Mouse (Mus musculus) brain, adult 2 months (tissue): ENCODE data around the gene Ankrd36.
A peak's percentile ranks its signal among the peaks of the same experiment; 100 is the strongest.
"Not testable (repeated sequence)": the region's sequence is repeated elsewhere in the genome, so short reads cannot be mapped to it uniquely, and the experiment has no call there.

Experiments
- DNase-seq: peaks from one replicate; pipeline ENCODE4 v3.0.0; 2011; ENCODE audit warnings: low read depth, low spot score

Gene Ankrd36

DNA sequence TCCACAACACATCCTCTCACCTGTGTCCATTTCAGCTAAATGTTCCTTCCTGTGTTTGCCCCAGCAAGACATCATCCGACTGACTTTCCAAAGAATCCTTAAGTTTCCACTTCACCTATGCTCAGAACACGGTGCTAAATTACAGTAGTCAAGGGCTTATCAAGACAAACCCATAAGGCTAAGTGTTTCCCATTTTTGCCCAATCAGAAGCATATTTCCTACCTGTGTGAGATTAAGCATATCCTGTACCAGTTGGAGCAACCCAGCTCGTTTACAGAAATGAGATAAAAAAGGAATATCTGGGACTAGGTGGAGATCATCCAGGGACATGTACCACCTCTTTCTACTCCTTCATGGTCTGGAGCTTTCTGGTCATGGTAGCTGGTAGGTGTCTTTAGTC lies 22.8 kb upstream of the Ankrd36 start:
- DNase-seq = no peak

DNA sequence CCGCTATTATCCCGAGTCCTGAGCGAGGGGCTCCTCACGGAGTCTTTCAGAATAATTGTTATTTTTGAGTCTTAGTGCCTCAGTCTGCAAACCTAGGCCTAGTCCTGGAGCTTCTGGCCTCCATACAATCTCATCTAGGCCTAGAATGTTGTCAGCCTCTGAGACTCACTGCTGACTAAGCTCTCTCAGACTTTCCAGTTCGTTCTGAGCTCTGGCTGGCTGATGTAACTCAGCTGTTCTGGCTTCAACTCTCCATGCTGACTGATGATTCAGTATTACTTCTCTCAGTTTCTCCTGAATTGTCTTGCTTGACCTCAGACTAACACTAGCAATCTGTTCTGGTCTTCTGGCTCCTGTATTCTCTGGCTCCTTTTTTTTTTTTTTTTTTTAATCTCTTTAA lies 18.1 kb upstream of the Ankrd36 start:
- DNase-seq = no peak

DNA sequence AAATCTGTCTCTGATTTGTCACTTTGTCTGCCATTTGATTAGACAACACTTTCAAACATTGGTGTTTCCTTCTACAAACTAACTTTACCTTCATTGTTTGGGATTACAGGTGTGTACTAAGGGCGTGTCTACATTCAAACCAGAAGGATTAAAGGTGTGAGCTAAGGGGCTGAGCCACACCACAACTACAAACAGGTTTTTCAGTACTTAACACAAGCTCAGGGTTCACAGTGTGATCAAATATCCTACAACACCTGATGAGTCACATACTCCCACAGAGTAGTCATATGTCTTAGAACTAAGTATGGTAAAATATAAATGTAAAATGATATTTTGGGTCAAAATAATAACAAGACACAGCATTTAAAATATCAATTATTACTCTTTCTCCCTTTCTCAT lies 17.6 kb upstream of the Ankrd36 start:
- no peak for DNase-seq

DNA sequence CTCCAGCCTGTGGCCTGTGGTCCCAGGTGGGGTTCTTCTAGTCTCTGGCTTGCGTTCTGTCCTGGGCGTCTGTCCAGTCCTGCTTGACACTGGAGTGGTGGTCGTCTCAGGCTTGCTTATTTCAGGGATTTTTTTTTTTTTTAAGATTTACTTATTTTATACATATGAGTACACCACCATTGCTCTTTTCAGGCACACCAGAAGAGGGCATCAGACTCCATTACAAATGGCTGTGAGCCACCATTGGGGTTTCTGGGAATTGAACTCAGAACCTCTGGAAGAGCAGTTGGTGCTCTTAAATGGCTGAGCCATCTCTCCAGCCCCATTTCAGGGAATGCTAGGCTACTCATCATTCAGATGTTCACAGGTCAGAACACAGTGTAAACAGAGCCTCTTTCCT lies 9.2 kb upstream of the Ankrd36 start:
- DNase-seq = no peak

DNA sequence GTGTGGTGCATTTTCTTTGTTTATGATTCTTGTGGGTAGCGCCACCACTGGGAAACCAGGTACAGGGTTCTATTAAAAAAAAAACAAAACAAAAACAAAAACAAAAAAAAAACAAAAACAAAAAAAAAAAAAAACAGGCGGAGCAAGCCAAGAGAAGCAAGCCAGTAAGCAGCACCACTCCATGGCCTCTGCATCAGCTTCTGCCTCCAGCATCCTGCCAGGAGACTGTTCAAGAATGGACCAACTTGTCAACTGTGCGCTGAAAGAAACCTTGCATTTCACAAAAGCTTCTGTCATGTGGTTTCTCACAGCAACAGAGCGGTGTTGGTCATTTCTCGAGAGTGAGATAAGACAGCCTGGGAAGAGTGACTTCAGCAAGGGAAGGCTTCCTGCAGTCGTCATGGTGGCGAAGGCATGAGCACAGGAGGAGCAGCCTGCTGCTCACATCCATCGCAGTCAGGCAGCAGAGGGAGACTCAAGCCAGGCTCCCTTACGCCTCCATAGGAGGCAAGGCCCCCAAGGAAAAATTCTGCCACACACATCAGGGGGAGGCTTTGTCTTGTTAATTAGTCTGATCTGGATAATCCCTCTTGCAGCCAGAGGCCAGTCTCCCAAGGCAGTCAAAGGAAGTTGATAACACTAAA lies 6.7 kb upstream of the Ankrd36 start:
- DNase-seq = peak; percentile 7

DNA sequence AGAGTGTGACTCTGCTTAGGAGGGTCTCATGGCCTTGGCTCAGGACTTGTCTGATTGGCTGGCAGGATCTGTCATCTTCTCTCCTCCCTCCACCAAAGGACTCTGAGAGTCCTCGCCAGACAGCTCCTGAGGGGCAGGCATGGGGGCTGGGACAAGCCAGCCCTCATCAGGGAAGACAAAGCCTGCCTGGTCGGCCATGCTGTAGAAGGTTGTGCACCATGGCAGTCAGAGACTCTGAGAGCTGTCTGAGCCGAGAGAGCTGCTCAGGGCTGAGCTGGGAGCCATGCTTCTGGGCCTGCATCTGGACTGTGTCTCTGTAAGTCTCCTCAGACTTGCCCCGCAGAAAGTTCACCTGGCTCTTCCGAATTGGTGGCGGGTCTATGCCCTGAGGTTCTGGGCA lies 5.6 kb upstream of the Ankrd36 start:
- no peak for DNase-seq

DNA sequence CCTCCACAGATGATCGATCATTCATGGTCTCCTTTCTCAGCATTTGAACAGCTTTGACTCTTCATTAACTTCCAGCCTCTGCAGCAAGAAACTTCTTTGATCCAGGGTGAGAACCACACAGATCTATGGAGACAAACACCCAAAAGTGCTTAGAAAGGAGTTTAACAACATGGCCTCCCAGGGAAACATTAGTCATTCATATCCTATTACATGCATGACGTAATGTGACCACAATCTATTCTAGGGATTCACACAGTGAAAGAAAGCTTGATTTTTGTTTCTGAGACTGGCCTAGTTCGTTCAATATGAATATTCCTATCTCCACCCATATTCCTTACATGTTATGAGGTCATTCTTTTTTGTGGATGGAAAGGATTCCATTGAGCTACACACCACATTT lies 3.9 kb upstream of the Ankrd36 start:
- no peak for DNase-seq

DNA sequence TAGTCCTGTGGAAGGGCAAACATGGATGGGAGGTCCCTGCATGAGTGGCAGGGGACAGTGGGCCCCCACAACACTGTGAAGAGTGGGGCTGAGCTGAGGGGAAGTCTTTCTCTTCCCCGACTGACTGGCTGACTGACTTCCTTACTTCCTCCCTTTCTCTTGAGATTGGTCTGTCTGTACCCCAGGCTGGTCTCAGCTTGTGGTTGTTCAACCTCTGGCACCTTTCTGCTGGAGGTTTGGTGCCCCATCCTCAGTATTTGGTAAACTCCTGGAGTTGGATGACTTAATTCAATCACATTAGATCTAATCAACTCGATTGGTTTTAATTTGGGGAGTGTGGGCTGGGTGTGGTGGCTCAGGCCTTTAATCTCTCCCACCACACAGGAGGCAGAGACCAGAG lies 3.0 kb upstream of the Ankrd36 start:
- DNase-seq = no peak

DNA sequence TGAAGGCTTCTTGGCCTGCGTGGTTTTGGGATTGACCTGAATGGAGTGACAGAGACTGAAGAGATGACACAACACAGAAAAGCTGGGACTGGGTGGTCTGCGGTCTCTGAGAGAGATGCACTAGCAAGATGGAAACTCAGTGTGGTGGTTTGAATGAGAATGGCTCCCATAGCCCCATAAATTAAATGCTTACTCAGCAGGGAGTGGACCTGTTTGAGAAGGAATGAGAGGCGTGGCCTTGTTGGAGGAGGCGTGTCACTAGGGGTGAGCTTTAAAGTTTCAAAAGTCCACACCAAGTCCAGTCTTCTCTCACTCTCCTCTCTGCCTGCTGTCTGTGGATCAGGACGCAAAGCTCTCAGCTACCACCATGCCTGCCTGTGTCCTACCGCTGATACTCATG lies 1.8 kb upstream of the Ankrd36 start:
- no peak for DNase-seq

DNA sequence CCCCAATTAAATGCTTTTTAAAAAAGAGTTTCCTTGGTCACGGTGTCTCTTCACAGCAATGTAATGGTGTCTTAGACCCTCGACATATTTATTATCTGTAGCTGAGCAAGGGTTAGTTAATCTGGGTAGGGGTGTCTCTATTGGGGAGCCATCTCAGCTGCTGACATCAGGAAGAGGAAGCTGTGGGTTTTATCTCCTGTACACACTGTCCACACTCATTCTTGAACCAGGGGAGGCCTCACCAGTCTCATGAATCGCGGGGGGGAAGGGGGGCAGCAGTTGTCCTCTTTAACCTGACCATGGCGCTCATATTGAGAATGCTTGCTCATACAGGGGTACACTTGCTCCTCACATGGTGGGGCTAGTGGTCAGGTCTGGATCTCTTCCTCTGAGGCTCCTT lies 1.4 kb upstream of the Ankrd36 start:
- no peak for DNase-seq

DNA sequence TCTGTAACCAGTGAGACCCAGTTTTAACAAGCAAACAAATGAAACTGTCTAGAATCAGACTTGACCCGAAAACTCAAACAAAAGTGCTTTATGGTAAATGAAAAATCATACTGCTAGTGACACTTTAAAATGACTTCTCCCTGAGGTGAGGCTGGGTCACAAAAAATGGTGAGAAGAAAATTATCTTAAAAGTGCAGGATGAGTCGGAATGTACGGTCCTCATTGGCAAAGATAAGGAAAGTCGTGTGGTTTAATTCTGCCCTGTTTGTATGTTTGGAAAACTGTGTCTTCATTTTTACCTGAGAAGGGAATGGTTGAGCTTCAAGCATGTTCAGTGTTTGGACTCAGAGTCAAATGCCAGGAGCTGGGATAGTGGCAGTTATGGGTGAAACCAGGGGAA lies 2.4 kb downstream of the Ankrd36 start:
- no peak for DNase-seq

DNA sequence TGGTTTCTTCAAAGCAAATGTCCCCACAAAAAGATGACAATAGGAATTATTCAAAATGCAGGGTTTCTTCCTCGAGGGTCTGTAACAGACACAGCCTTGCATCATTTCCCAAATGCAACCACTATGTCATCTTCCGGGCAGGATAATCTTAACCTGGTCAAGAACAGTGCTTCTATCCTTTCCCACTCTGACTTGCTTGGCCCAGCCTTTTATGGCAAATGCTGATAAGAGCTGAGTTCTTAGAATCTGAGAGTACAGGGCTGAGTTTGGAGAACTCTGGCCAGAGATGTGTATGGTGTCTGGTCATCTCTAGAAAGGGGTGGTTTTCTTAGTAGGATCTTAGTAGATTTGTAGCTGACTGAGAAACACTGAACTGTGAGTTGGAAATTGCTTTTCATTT lies 4.3 kb downstream of the Ankrd36 start:
- DNase-seq = no peak

DNA sequence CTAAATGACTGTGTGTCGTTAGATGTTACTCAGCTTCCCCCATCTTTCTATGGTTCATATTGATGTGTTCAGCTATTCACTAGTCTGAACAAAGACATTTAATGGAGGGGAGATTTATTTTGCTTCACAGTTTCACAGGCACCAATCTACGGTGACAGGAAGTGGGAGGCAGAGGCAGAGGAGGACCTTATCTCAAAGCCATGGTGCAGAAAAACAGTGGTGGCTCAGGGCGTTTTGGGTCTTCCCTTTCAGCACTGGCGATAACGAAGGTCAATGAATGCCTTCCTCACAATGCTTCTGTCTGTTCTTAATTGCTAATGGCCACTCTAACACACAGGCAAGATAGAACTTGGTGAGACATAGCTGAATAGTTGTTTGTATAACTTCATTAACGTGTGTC lies 5.6 kb downstream of the Ankrd36 start:
- no peak for DNase-seq

DNA sequence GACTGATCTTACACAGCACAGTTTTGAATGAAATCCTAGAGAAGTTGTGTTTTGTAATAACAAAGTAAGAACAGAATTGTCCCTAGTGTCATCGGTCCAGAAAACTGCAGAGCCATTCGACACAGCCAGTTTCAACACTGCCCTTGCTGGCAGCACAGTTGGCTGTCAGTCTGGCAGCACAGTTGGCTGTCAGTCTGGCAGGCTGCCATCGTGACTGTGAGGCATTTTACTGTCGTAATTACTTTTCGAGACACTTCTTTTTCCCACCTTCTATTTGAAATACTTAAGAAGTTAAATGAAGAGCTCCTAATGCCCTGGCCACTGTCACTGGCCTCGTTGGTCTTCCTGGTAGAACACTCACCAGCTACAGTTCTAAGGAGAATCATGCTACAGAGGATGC lies 22.9 kb downstream of the Ankrd36 start:
- DNase-seq = peak; percentile 54

DNA sequence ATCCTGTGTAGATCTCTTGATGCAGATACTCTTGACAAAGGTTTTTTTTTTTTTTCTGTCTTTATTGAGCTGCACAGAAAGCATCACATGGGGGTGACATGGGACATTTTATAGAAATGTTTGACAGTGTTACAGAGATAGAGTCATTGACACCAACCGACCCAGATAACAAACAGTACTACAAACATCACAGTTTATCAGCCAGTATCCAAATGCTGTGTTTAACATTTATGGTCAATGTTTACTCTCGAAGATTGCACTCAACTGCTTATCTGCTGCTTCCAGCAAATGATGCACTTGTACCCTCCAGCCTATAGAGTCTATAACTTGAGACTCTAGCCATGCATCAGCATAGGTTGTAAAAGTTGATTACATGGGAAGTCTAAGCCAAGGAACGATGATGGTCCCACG lies 25.9 kb downstream of the Ankrd36 start:
- DNase-seq = no peak

DNA sequence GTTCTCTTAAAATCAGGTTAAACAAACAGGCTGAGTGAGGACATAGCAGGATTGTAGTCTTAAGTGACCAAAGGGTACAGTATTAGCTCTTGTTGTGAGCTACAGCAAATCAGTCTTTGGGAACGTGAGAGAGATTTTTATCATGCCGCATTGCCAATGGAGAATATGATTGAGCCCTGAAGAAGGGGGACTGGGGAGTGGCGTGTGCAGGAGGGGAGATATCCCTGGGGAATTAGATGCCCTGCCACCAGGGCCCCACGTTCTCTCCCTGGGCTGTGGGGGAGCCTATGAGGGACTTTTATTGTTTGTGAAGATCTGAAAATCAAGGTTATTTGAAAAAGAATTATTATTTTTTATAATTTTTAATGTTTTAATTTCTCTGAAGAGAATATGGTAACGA lies 26.3 kb downstream of the Ankrd36 start:
- DNase-seq = no peak

DNA sequence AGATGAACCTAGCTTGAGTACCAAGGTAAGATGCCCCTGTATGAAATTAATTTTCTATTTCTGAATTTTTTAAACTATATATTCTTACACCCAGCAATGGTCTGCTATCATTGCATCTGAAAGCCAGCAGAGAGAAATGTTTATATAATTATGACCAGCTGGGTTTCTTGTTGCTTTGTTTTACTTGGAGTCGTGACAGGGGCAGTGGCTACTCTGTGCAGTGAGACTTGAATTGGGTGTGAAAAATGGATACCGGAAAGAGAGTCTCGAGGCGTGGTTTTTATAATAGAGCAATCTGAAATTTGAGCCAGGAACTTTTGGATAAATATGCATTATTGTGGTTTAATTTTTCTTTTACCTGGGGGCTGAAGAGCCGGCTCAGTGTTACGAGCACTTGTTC lies 27.3 kb downstream of the Ankrd36 start:
- no peak for DNase-seq

DNA sequence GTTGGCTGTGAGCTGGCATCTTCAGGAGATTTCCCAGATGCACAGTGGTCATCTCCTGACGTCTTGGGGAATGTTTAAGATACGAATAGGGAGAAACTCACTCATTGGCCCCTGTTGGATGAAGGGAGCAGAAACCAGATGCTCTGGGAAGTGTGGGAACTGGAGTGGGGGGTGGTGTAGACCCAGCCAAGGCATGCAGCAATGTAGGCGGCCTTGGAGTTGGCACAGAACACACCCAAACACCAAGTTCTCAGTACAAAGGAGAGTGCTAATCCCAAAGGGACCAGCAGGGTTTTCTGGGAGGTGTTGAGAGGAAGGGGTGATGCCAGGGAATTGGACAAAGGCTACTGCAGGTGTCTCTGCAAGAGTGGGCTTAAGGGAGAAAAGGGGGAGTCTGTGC lies 35.9 kb downstream of the Ankrd36 start:
- DNase-seq = peak; percentile 26

DNA sequence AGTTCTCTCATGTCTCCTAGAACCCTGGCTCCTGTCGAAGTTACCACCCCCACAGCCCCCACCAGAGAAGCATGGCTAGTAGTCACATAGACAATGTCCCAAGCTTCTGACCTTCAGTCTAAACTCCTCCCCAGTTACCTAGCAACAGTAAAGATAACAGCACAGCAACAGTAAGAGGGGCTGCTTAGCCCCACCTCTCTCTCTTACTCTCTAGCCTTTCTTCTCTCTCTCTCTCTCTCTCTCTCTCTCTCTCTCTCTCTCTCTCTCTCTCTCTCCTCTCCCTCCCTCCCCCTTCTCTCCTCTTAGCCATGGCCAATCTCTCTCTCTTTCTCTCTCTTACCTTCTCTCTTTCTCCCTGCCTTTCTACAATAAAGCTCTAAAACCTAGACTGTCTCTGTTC lies 42.4 kb downstream of the Ankrd36 start:
- DNase-seq = not testable (repeated sequence)

DNA sequence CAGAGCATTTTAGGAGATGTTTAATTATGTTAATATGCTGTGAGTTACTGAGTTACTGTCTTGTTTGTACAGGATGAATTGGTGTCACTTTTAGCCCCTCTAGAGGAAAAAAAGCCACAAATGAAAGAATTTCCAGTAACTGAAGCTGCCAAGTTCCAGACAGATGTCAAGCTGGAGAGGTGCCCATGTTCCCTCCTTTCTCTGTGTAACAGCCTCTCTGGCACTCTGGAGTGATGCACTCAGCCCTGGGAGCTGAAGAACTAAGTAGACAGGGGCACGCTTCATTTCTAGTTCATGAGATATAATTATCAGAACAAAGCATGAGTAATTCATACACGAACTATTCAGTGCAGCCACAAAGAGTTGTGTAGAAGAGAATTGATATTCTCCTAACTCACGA lies 45.0 kb downstream of the Ankrd36 start:
- peak; percentile 47 for DNase-seq

DNA sequence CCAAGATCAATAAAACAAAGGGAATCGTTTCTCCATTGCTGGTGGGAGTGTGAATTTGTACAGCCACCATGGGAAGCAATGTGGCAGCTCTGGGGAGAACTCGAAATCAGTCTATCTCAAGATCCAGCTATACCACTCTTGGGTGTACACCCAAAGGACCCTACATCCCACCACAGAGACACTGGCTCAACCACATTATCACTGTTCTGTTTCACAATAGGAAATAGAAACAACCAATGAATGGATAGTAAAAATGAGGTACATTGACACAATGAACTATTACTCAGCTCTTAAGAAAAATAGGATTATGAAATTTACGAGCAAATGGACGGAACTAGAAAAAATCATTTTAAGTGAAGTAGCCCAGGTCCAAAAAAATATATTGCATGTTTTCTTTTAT lies 55.6 kb downstream of the Ankrd36 start:
- DNase-seq = no peak

DNA sequence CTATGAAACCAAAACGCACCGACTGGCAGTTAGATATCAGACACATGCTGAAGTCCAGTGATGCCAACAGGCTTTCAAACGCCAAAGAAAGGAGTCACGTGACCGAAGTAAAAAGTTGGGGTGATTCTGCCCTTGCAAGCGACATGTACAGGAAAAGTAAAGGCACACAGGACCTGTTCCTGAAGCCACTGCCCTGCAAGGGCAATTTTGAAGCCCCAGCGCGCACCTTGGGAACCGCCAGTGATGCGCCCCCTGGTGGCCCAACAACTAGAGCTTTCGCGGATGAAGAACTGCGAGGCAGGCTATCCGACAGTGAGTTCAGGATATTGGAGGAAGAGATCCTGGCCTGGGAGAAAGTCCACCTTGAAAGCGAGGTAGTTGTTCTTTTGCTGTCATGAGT lies 59.5 kb downstream of the Ankrd36 start:
- DNase-seq = peak; percentile 76

DNA sequence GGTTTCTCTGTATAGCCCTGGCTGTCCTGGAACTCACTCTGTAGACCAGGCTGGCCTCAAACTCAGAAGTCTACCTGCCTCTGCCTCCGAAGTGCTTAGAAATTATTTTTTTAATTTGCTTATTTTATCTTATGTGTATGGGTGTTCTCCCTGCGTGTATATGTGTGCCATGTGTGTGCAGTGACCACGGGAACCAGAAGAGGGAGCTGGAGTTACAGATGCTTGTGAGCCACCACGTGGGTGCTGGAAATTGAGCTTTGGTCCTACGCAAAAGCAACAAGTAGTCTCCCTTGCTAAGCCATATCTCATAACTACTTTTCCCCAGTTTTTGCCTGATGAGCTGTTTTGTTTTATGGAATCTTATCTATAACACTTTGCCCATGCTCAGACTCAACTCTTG lies 73.6 kb downstream of the Ankrd36 start:
- DNase-seq = no peak

DNA sequence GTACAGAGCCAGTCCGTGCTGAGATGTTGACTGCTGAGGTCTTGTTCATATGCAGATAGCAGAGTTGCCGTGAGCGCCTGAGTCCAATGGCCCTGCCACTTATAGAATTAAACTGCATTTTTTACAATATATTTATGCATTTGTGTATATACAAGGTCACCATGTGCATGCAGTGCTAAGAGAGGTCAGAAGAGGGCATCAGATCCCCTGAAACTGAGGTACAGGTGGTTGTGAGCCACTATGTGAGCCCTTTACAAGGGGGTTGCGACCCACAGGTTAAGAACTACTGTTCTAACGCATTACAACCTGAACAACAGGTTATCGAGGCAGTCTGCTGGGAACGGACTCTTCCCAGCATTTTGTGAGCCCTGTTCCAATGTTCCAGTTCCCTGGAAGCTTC lies 80.8 kb downstream of the Ankrd36 start:
- DNase-seq = peak; percentile 19
